Mouse (Mus musculus): ENCODE results near the gene Cdkn1a. TPM values are rescaled to one million over a fixed set of nuclear protein-coding genes. Genes with fewer than 3 reads are reported as not detected.
A peak's percentile ranks its signal among the peaks of the same experiment; 100 is the strongest.

Cdkn1a gene
- polyA plus RNA-seq, 1 experiment from 2014 or later, result 70.1 TPM

DNA sequence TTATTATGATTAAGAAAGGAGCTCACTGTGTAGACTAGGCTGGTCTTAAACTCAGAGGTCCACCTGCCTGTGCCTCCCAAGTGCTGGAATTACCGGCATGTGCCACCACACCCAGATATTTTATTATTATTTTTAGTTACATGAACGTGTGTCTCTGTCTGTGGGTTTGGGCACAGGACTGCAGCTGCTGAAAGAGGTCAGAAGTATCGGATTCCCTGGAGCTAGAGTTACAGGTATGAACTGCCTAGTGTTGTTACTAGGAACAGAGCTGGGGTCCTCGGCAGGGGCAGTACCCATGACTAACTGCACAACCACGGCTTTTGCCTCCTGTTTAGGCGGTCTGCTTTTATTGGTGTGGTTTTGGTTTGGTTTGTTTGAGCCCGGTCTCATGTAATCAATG lies 34.6 kb upstream of the Cdkn1a start:
- Histone ChIP-seq H3K4me2 (ENCODE audit: low read depth, low read length) (peak overlapping the region; percentile 30), H3K36me3 (ENCODE audit: control insufficient read depth, insufficient read depth) (no peaks in the 10 kb centered on the region), H3K9ac (ENCODE audit: low read length) (peak overlapping the region; percentile 16), H3K27ac (ENCODE audit: low read length) (no peak overlapping the region), H3K27me3 (ENCODE audit: control insufficient read depth, insufficient read depth, low read length) (no peaks in the 10 kb centered on the region), H3K4me1 (ENCODE audit: control insufficient read depth, insufficient read depth, low read length) (peaks cover 27% of the 10 kb centered on the region), H3K4me3 (ENCODE audit: low read length) (no peak overlapping the region), H3K9me3 (replicated peaks; ENCODE audit: control insufficient read depth, low read length) (no peaks in the 10 kb centered on the region)
- 0 out of 2 replicates have a peak, but pooled peaks have one; percentile 17 for ATAC-seq (replicated peaks; ENCODE audit: extremely low read depth, insufficient read depth, low FRiP score)
- WGBS, result 34% methylated on average over 7 of the region's 7 CpGs

DNA sequence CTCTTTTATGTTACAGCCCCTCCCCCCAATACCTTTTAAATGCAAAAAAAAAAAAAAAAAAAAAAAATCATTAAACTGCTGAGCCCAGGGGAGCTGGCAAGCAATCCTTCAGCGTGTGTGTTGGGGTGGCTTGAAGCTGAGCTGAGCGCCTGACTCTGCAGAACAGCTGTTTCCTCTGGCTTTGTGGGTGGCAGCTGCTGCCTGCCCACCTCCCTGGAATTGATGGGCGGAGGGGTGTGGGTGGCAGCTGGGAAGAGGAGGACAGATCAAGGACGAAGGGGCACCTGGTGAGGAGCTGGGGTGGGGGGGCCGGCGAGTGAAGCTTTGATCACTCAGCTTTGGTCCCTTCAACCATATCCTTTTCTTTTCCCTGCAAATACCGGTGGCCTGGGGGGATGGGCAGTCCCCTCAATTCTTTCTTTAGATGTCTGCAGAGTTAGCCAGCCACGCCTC lies 34.1 kb upstream of the Cdkn1a start:
- 22% methylated on average over 8 of the region's 8 CpGs for WGBS
- Histone ChIP-seq H3K4me1 (ENCODE audit: control insufficient read depth, insufficient read depth, low read length) (peaks cover 31% of the 10 kb centered on the region), H3K9me3 (replicated peaks; ENCODE audit: control insufficient read depth, low read length) (no peaks in the 10 kb centered on the region), H3K9ac (ENCODE audit: low read length) (peak overlapping the region; percentile 53), H3K27me3 (ENCODE audit: control insufficient read depth, insufficient read depth, low read length) (no peaks in the 10 kb centered on the region), H3K4me3 (ENCODE audit: low read length) (no peak overlapping the region), H3K4me2 (ENCODE audit: low read depth, low read length) (peak overlapping the region; percentile 30), H3K27ac (ENCODE audit: low read length) (no peak overlapping the region), H3K36me3 (ENCODE audit: control insufficient read depth, insufficient read depth) (no peaks in the 10 kb centered on the region)
- 0 out of 2 replicates have a peak, but pooled peaks have one; percentile 19 for ATAC-seq (replicated peaks; ENCODE audit: extremely low read depth, insufficient read depth, low FRiP score)

DNA sequence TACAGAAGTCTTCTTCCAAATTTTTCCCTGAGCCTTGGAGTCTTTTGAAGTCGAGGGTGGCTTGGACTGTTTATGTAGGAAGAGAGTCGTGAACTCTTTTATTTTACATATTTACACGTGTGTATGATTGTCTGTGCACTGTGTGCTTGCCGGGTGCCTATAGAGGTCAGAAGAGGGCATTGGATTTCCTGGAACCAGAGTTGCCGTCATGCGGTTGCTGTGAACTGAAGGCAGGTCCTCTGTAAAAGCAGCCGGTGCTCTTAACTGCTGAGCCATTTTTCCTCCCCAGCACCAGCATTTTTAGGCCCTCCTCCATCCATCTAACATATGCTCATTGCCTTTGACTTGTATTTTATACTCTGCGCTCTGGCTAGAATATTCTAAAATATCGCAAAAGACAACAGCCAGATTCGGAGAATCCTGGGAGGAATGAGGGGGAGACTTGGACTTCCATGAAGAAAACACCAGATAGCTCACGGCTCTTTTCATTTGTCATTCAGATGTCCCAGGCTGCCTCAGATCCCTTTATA lies 33.4 kb upstream of the Cdkn1a start:
- Histone ChIP-seq H3K9ac (ENCODE audit: low read length) (no peak overlapping the region), H3K9me3 (replicated peaks; ENCODE audit: control insufficient read depth, low read length) (no peaks in the 10 kb centered on the region), H3K36me3 (ENCODE audit: control insufficient read depth, insufficient read depth) (no peaks in the 10 kb centered on the region), H3K4me3 (ENCODE audit: low read length) (no peak overlapping the region), H3K4me2 (ENCODE audit: low read depth, low read length) (no peak overlapping the region), H3K4me1 (ENCODE audit: control insufficient read depth, insufficient read depth, low read length) (peaks cover 37% of the 10 kb centered on the region), H3K27me3 (ENCODE audit: control insufficient read depth, insufficient read depth, low read length) (no peaks in the 10 kb centered on the region), H3K27ac (ENCODE audit: low read length) (no peak overlapping the region)
- WGBS, result 79% methylated on average over 11 of the region's 11 CpGs
- ATAC-seq (replicated peaks; ENCODE audit: extremely low read depth, insufficient read depth, low FRiP score), result no peak

DNA sequence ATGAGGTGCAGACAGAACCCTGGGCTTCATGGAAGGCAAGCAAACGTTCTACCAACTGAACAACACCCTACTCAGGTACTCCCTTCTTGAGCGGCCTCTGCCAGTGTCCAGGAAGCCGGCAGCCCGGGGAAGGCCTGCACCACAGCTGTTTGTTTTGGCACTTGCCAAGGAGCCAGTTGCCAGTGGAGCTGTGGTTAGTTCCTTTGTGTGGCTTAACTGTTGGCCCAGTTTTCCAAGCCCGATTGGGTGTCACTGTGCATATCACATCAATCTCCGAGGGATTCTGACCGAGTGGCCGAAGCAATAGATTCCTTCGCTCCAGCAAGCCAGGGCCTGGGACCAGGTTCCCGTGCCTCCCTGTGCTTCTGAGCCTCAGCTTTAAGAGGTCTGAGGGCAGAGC lies 32.8 kb upstream of the Cdkn1a start:
- Histone ChIP-seq H3K4me1 (ENCODE audit: control insufficient read depth, insufficient read depth, low read length) (peaks cover 41% of the 10 kb centered on the region), H3K36me3 (ENCODE audit: control insufficient read depth, insufficient read depth) (no peaks in the 10 kb centered on the region)

DNA sequence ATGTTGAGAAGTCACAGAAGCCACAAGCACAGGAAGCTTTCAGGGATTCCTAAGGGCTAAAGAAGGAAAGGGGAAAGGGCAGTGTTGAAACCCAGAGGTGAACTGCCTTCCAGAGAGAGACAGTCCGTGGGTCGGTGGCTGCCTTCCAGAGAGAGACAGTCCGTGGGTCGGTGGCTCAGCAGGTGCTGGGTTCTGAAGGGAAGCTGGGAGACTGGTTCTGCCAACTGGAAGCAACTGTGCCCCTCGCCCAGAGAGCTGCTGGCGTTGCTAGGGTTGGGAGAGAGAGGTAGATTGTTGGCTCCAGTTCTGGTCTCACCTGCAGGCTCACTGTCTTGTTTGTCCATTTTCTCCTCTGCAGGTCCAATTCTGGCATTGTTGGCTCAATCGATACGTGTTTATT lies 32.3 kb upstream of the Cdkn1a start:
- Histone ChIP-seq H3K27ac (ENCODE audit: low read length) (no peak overlapping the region), H3K4me3 (ENCODE audit: low read length) (no peak overlapping the region), H3K36me3 (ENCODE audit: control insufficient read depth, insufficient read depth) (no peaks in the 10 kb centered on the region), H3K27me3 (ENCODE audit: control insufficient read depth, insufficient read depth, low read length) (no peaks in the 10 kb centered on the region), H3K9me3 (replicated peaks; ENCODE audit: control insufficient read depth, low read length) (no peaks in the 10 kb centered on the region), H3K4me1 (ENCODE audit: control insufficient read depth, insufficient read depth, low read length) (peaks cover 44% of the 10 kb centered on the region), H3K4me2 (ENCODE audit: low read depth, low read length) (no peak overlapping the region), H3K9ac (ENCODE audit: low read length) (no peak overlapping the region)
- no peak for ATAC-seq (replicated peaks; ENCODE audit: extremely low read depth, insufficient read depth, low FRiP score)
- 59% methylated on average over 8 of the region's 8 CpGs for WGBS

More for the DNA sequence above, 32.8 kb upstream of the Cdkn1a start:
- H3K4me3 ChIP-seq (ENCODE audit: low read length), result no peak overlapping the region
- no peaks in the 10 kb centered on the region for H3K9me3 ChIP-seq (replicated peaks; ENCODE audit: control insufficient read depth, low read length)
- no peak overlapping the region for H3K27ac ChIP-seq (ENCODE audit: low read length)
- H3K9ac ChIP-seq (ENCODE audit: low read length), result no peak overlapping the region
- WGBS, result 57% methylated on average over 10 of the region's 10 CpGs
- ATAC-seq (replicated peaks; ENCODE audit: extremely low read depth, insufficient read depth, low FRiP score), result no peak
- no peak overlapping the region for H3K4me2 ChIP-seq (ENCODE audit: low read depth, low read length)
- no peaks in the 10 kb centered on the region for H3K27me3 ChIP-seq (ENCODE audit: control insufficient read depth, insufficient read depth, low read length)

DNA sequence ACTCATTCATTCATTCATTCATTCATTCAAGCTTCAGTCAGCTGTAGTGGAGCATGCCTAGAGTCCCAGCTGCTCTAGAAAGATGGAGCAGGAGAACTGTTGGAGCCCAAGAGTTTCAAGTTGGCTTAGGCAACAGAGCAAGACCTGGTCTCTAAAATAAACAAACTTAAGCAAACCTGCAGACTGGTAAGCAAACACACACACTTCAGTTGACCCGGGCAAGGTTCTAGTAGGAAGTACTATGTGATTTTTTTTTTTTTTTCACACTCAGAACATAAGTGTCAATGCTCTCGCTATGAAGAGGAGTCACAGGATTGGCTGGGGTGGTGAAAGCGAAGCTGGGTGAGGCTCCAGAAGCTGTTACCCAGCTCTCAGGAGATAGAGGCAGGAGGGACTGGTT lies 31.2 kb upstream of the Cdkn1a start:
- peaks cover 44% of the 10 kb centered on the region for H3K4me1 ChIP-seq (ENCODE audit: control insufficient read depth, insufficient read depth, low read length)

DNA sequence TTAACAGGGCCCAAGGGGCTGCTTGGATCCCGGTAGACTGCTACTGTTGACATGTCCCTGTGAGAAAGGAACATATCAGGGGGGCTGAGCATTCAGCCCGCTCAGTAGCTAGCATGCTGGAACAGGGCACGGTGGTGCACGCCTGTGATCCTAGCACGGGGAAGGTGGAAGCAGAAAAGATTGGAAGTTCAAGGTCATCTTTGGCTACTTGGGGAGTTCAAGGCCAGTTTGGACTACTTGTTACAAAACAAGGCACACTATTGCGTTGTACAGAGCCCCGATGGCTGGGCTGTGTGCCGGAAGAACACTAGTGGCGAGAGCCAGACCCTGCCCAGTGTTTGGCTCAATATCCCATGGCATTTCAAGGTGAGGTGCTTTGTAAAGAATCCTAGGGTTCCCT lies 29.8 kb upstream of the Cdkn1a start:
- ATAC-seq (replicated peaks; ENCODE audit: extremely low read depth, insufficient read depth, low FRiP score), result no peak
- peaks cover 39% of the 10 kb centered on the region for H3K4me1 ChIP-seq (ENCODE audit: control insufficient read depth, insufficient read depth, low read length)
- no peak overlapping the region for H3K9ac ChIP-seq (ENCODE audit: low read length)
- H3K36me3 ChIP-seq (ENCODE audit: control insufficient read depth, insufficient read depth), result no peaks in the 10 kb centered on the region
- no peak overlapping the region for H3K4me2 ChIP-seq (ENCODE audit: low read depth, low read length)
- no peak overlapping the region for H3K27ac ChIP-seq (ENCODE audit: low read length)
- WGBS, result 80% methylated on average over 9 of the region's 9 CpGs
- H3K9me3 ChIP-seq (replicated peaks; ENCODE audit: control insufficient read depth, low read length), result no peaks in the 10 kb centered on the region
- H3K4me3 ChIP-seq (ENCODE audit: low read length), result no peak overlapping the region
- H3K27me3 ChIP-seq (ENCODE audit: control insufficient read depth, insufficient read depth, low read length), result no peaks in the 10 kb centered on the region

More for the DNA sequence above, 31.2 kb upstream of the Cdkn1a start:
- no peak overlapping the region for H3K27ac ChIP-seq (ENCODE audit: low read length)
- H3K9me3 ChIP-seq (replicated peaks; ENCODE audit: control insufficient read depth, low read length), result no peaks in the 10 kb centered on the region
- no peak overlapping the region for H3K4me2 ChIP-seq (ENCODE audit: low read depth, low read length)
- no peak overlapping the region for H3K4me3 ChIP-seq (ENCODE audit: low read length)
- H3K27me3 ChIP-seq (ENCODE audit: control insufficient read depth, insufficient read depth, low read length), result no peaks in the 10 kb centered on the region
- H3K9ac ChIP-seq (ENCODE audit: low read length), result no peak overlapping the region
- ATAC-seq (replicated peaks; ENCODE audit: extremely low read depth, insufficient read depth, low FRiP score), result no peak
- no peaks in the 10 kb centered on the region for H3K36me3 ChIP-seq (ENCODE audit: control insufficient read depth, insufficient read depth)
- 78% methylated on average over 3 of the region's 3 CpGs for WGBS

DNA sequence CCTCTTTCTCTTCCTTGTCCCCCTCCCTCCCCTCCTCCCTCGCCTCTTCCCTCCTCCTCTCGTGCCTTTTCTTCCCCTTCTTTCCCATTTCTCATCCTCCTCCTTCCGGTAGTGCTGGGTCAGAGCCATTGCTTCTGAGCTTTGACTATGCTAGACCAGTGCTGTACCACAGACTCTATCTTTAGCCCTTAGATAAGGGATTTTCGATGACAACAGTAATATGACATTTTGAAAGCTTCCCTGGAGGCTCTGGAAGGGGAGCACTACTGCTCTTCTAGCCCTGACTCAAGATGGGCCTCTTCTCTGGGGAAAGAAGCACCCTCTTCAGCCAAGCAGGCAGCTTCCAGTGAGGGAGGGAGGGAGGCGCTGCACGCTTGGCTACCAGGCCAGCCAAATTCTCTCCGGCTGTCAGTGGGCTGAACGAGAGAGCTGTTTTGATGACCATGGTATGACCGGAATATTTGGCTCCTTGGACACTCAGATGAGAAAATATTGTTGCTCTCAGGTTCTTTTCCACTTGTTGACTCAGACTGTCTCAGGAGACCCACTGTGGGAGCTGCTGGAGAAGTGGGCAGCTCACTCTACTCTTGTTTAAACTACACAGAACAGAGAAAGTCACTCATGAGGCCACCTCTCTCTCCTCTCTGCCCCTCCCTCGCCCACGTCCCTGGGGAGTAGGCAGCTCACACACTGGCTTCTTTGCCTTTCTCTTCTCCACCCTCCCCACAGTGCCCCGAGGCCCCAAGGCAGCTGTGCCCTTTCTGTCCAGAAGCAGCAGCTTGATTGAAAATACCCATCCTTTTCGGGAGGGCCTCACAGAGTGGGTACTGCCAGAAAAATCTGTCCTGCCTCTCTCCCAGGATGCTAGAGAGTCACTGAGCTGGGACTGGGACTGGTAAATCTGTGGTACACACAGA lies 28.4 kb upstream of the Cdkn1a start:
- peak overlapping the region; percentile 25 for H3K27ac ChIP-seq (ENCODE audit: low read length)
- peak; percentile 58; the same call in 1 of the 2 replicates for ATAC-seq (replicated peaks; ENCODE audit: extremely low read depth, insufficient read depth, low FRiP score)
- peak overlapping the region; percentile 19; the same call in 1 of the 2 replicates for H3K4me2 ChIP-seq (ENCODE audit: low read depth, low read length)

More for the DNA sequence above, 28.4 kb upstream of the Cdkn1a start:
- Histone ChIP-seq H3K9ac (ENCODE audit: low read length) (peak overlapping the region; percentile 1; the same call in 1 of the 2 replicates), H3K4me3 (ENCODE audit: low read length) (no peak overlapping the region), H3K4me1 (ENCODE audit: control insufficient read depth, insufficient read depth, low read length) (peaks cover 25% of the 10 kb centered on the region), H3K9me3 (replicated peaks; ENCODE audit: control insufficient read depth, low read length) (no peaks in the 10 kb centered on the region), H3K27me3 (ENCODE audit: control insufficient read depth, insufficient read depth, low read length) (no peaks in the 10 kb centered on the region), H3K36me3 (ENCODE audit: control insufficient read depth, insufficient read depth) (no peaks in the 10 kb centered on the region)
- WGBS, result 31% methylated on average over 13 of the region's 13 CpGs

Measured in heart, embryonic 16.5 days (tissue).